Mouse (Mus musculus) lung, postnatal 0 days (tissue): ENCODE measurements around the gene Slc26a10. TPM values are rescaled to one million over a fixed set of nuclear protein-coding genes. Genes with fewer than 3 reads are reported as not detected.
A peak's percentile ranks its signal among the peaks of the same experiment; 100 is the strongest.

ENCODE experiments used
- ATAC-seq: fragments of 200-750 bp; cut with Nextera tagmentation; 2 replicates; pipeline ENCODE4 v1.8.0; 2017; ENCODE audit warnings: moderate library complexity
- DNase-seq: peaks from one replicate; pipeline ENCODE4 v3.0.0-alpha.2; 2016; ENCODE audit warnings: low spot score
- H3K27ac ChIP-seq: fragments of 300-500 bp; sonication (generic); 2 replicates; pipeline ENCODE4 v1.5.1; 2014; ENCODE audit warnings: antibody characterized with exemption, mild to moderate bottlenecking, low read length, mixed read lengths
- H3K27me3 ChIP-seq: fragments of 300-500 bp; sonication (generic); replicated peaks from 2 replicates; pipeline ENCODE4 v1.6.1; 2014; ENCODE audit warnings: low read length, mixed read lengths; ENCODE audit not compliant: insufficient read depth
- H3K36me3 ChIP-seq: fragments of 300-500 bp; sonication (generic); 2 replicates; pipeline ENCODE4 v1.6.1; 2014; ENCODE audit warnings: low read length, mixed read lengths; ENCODE audit not compliant: insufficient read depth
- H3K4me1 ChIP-seq: fragments of 300-500 bp; sonication (generic); 2 replicates; pipeline ENCODE4 v1.6.1; 2014; ENCODE audit warnings: antibody characterized with exemption, low read depth, low read length, mixed read lengths; ENCODE audit not compliant: insufficient read depth
- H3K4me2 ChIP-seq: fragments of 300-500 bp; sonication (generic); replicated peaks from 2 replicates; pipeline ENCODE4 v1.6.1; 2014; ENCODE audit warnings: low read depth, mild to moderate bottlenecking, low read length, moderate library complexity, mixed read lengths
- H3K4me3 ChIP-seq: fragments of 300-500 bp; sonication (generic); 2 replicates; pipeline ENCODE4 v1.5.1; 2014; ENCODE audit warnings: low read depth, low read length
- H3K9ac ChIP-seq: fragments of 300-500 bp; sonication (generic); replicated peaks from 2 replicates; pipeline ENCODE4 v1.6.1; 2014; ENCODE audit warnings: low read depth, mild to moderate bottlenecking
- H3K9me3 ChIP-seq: fragments of 300-500 bp; sonication (generic); 2 replicates; pipeline ENCODE4 v1.6.1; 2016; ENCODE audit warnings: low read length, mixed read lengths
- CTCF ChIP-seq: IDR thresholded peaks from 2 replicates; pipeline ENCODE4 v1.5.1; 2016; ENCODE audit warnings: antibody characterized with exemption, mild to moderate bottlenecking
- EP300 ChIP-seq: IDR thresholded peaks from 2 replicates; pipeline ENCODE4 v1.6.1; 2016; ENCODE audit warnings: antibody characterized with exemption, mild to moderate bottlenecking, control low read depth
- WGBS: fragments of 180-500 bp; shearing (Covaris S2); extraction: QIAGEN DNeasy Blood & Tissue Kit; methylation state at CpG from one replicate; pipeline ENCODE4 v1.1.7; 2014; 5-methylcytosine and 5-hydroxymethylcytosine counted together
- polyA plus RNA-seq: library from polyadenylated mRNA; unstranded; fragments of >200 nt; fragmentation: Nextera tagmentation; extraction: Ambion mirVana; gene quantifications from 2 replicates; pipeline ENCODE4 v1.2.1, GENCODE M21; 2015

The Slc26a10 gene
- polyA plus RNA-seq, 1 experiment from 2014 or later: 1.0 TPM

- Histone ChIP-seq H3K36me3 (no peaks in the 10 kb centered on the region), H3K4me3 (no peak overlapping the region), H3K9me3 (no peaks in the 10 kb centered on the region), H3K9ac (no peak overlapping the region), H3K4me2 (no peak overlapping the region), H3K4me1 (peaks cover 4% of the 10 kb centered on the region), H3K27ac (no peak overlapping the region), H3K27me3 (peaks cover 53% of the 10 kb centered on the region)
- ATAC-seq (no peak), DNase-seq (no peak)
- TF ChIP-seq CTCF: no peak
- no peak for TF ChIP-seq EP300
- 6% methylated on average over 7 of the region's 7 CpGs for WGBS
Observed at GRCm38 (mm10) chr10:127176756-127177155, 3.7 kb downstream of the Slc26a10 start.

GRCm38 (mm10) chr10:127176228-127176627, 4.2 kb downstream of the Slc26a10 start:
- DNase-seq (no peak), ATAC-seq (no peak)
- Histone ChIP-seq H3K4me2 (no peak overlapping the region), H3K27ac (no peak overlapping the region), H3K4me3 (no peak overlapping the region), H3K36me3 (no peaks in the 10 kb centered on the region), H3K4me1 (peaks cover 4% of the 10 kb centered on the region), H3K27me3 (peaks cover 57% of the 10 kb centered on the region), H3K9me3 (no peaks in the 10 kb centered on the region), H3K9ac (no peak overlapping the region)
- 34% methylated on average over 3 of the region's 3 CpGs for WGBS
- TF ChIP-seq CTCF (0 out of 2 replicates have a peak, but pooled peaks have one; percentile 7), EP300 (no peak)

GRCm38 (mm10) chr10:127174170-127174569, 6.3 kb downstream of the Slc26a10 start:
- no peak overlapping the region for H3K4me2 ChIP-seq
- H3K4me3 ChIP-seq: no peak overlapping the region
- no peaks in the 10 kb centered on the region for H3K36me3 ChIP-seq
- DNase-seq: no peak
- ATAC-seq: no peak
- no peak overlapping the region for H3K27ac ChIP-seq
- WGBS: 78% methylated on average over 7 of the region's 7 CpGs
- H3K9ac ChIP-seq: no peak overlapping the region
- H3K27me3 ChIP-seq: peaks cover 55% of the 10 kb centered on the region
- no peaks in the 10 kb centered on the region for H3K9me3 ChIP-seq
- no peak for TF ChIP-seq EP300
- TF ChIP-seq CTCF: no peak
- peaks cover 7% of the 10 kb centered on the region for H3K4me1 ChIP-seq

- Histone ChIP-seq H3K4me1 (peaks cover 7% of the 10 kb centered on the region), H3K4me3 (no peak overlapping the region), H3K4me2 (no peak overlapping the region), H3K9ac (no peak overlapping the region), H3K27me3 (peaks cover 50% of the 10 kb centered on the region), H3K9me3 (no peaks in the 10 kb centered on the region), H3K36me3 (no peaks in the 10 kb centered on the region), H3K27ac (no peak overlapping the region)
- no peak for ATAC-seq
- 76% methylated on average over 16 of the region's 16 CpGs for WGBS
- DNase-seq: no peak
- TF ChIP-seq EP300 (no peak), CTCF (no peak)
Observed at GRCm38 (mm10) chr10:127173148-127174065, 7.0 kb downstream of the Slc26a10 start.

GRCm38 (mm10) chr10:127171631-127172200, 8.7 kb downstream of the Slc26a10 start:
- ATAC-seq (no peak), DNase-seq (no peak)
- Histone ChIP-seq H3K4me1 (peaks cover 7% of the 10 kb centered on the region), H3K36me3 (no peaks in the 10 kb centered on the region), H3K27me3 (peaks cover 45% of the 10 kb centered on the region), H3K27ac (no peak overlapping the region), H3K9ac (no peak overlapping the region), H3K4me2 (no peak overlapping the region), H3K9me3 (no peaks in the 10 kb centered on the region), H3K4me3 (no peak overlapping the region)
- TF ChIP-seq CTCF: no peak
- TF ChIP-seq EP300: no peak
- 77% methylated on average over 15 of the region's 15 CpGs for WGBS

- Histone ChIP-seq H3K36me3 (no peaks in the 10 kb centered on the region), H3K4me1 (peaks cover 12% of the 10 kb centered on the region), H3K4me2 (peak overlapping the region; percentile 50), H3K9me3 (no peaks in the 10 kb centered on the region), H3K27ac (no peak overlapping the region), H3K27me3 (peaks cover 45% of the 10 kb centered on the region), H3K9ac (no peak overlapping the region), H3K4me3 (peak overlapping the region; percentile 26)
- 1% methylated on average over 25 of the region's 29 CpGs for WGBS
- DNase-seq (peak; percentile 75), ATAC-seq (peak; percentile 77)
- TF ChIP-seq CTCF: peak; percentile 87
- TF ChIP-seq EP300: no peak
Observed at GRCm38 (mm10) chr10:127170837-127171272, 9.6 kb downstream of the Slc26a10 start.
